Mouse (Mus musculus): Measurements from ENCODE around the gene Fcrl1. TPM values are rescaled to one million over a fixed set of nuclear protein-coding genes. Genes with fewer than 3 reads are reported as not detected.

Gene Fcrl1
- polyA plus RNA-seq, 1 experiment from 2014 or later, result 0.25 TPM

- H3K27ac ChIP-seq (ENCODE audit: low read depth, low read length), result no peak overlapping the region
- H3K36me3 ChIP-seq (ENCODE audit: control insufficient read depth, insufficient read depth), result no peaks in the 10 kb centered on the region
- H3K27me3 ChIP-seq (replicated peaks; ENCODE audit: control insufficient read depth, insufficient read depth, low read length), result no peaks in the 10 kb centered on the region
- no peak overlapping the region for H3K4me2 ChIP-seq (replicated peaks; ENCODE audit: low read depth)
- 43% methylated on average over 7 of the region's 7 CpGs for WGBS
- TF ChIP-seq CTCF (IDR thresholded peaks at IDR 0.05; ENCODE audit: low read depth), result no peak
- ATAC-seq, result no peak
- no peak overlapping the region for H3K4me3 ChIP-seq (ENCODE audit: low read depth, low read length)
- no peaks in the 10 kb centered on the region for H3K9me3 ChIP-seq (ENCODE audit: control insufficient read depth)
- H3K9ac ChIP-seq (ENCODE audit: low read depth, low read length), result no peak overlapping the region
- no peaks in the 10 kb centered on the region for H3K4me1 ChIP-seq (replicated peaks; ENCODE audit: control insufficient read depth, insufficient read depth, low read length)
These were observed 5.9 kb downstream of the Fcrl1 start for GRCm38 (mm10) chr3:87381806-87382712.

DNA sequence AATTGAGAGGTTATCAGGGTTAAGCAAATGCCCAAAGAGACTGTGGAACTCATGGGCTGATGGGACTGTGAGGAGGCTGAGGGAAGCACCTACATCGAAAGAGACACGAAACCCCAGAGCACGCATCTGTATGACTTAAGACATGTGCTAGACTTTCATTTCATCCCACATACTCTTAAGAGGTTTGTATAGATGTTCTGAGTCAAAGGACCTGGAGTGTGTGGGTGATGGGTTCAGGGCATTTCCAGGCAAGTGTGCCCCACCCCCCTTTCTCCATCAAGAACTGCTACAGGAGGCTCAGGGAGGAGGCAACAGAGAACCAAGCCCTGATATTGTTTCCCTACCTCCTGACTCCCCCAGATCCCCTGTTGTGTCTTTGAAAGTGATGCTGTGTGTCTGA lies 7.1 kb downstream of the Fcrl1 start:
- Histone ChIP-seq H3K9ac (ENCODE audit: low read depth, low read length) (no peak overlapping the region), H3K27me3 (replicated peaks; ENCODE audit: control insufficient read depth, insufficient read depth, low read length) (no peaks in the 10 kb centered on the region), H3K4me3 (ENCODE audit: low read depth, low read length) (no peak overlapping the region), H3K4me1 (replicated peaks; ENCODE audit: control insufficient read depth, insufficient read depth, low read length) (no peaks in the 10 kb centered on the region), H3K27ac (ENCODE audit: low read depth, low read length) (no peak overlapping the region), H3K9me3 (ENCODE audit: control insufficient read depth) (no peaks in the 10 kb centered on the region), H3K36me3 (ENCODE audit: control insufficient read depth, insufficient read depth) (no peaks in the 10 kb centered on the region), H3K4me2 (replicated peaks; ENCODE audit: low read depth) (no peak overlapping the region)
- no peak for TF ChIP-seq CTCF (IDR thresholded peaks at IDR 0.05; ENCODE audit: low read depth)
- ATAC-seq, result no peak
- 87% methylated on average over 3 of the region's 3 CpGs for WGBS

- H3K4me2 ChIP-seq (replicated peaks; ENCODE audit: low read depth), result no peak overlapping the region
- H3K9me3 ChIP-seq (ENCODE audit: control insufficient read depth), result no peaks in the 10 kb centered on the region
- H3K27ac ChIP-seq (ENCODE audit: low read depth, low read length), result no peak overlapping the region
- H3K9ac ChIP-seq (ENCODE audit: low read depth, low read length), result no peak overlapping the region
- no peak overlapping the region for H3K4me3 ChIP-seq (ENCODE audit: low read depth, low read length)
- no peak for TF ChIP-seq CTCF (IDR thresholded peaks at IDR 0.05; ENCODE audit: low read depth)
- no peaks in the 10 kb centered on the region for H3K36me3 ChIP-seq (ENCODE audit: control insufficient read depth, insufficient read depth)
- H3K4me1 ChIP-seq (replicated peaks; ENCODE audit: control insufficient read depth, insufficient read depth, low read length), result no peaks in the 10 kb centered on the region
- no peaks in the 10 kb centered on the region for H3K27me3 ChIP-seq (replicated peaks; ENCODE audit: control insufficient read depth, insufficient read depth, low read length)
- ATAC-seq, result no peak
- WGBS, result 86% methylated on average over 9 of the region's 9 CpGs
These were observed 8.9 kb downstream of the Fcrl1 start for GRCm38 (mm10) chr3:87385105-87385504.

GRCm38 (mm10) chr3:87390935-87391334 lies 14.7 kb downstream of the Fcrl1 start:
- 66% methylated on average over 1 of the region's 1 CpGs for WGBS
- no peak for ATAC-seq

DNA sequence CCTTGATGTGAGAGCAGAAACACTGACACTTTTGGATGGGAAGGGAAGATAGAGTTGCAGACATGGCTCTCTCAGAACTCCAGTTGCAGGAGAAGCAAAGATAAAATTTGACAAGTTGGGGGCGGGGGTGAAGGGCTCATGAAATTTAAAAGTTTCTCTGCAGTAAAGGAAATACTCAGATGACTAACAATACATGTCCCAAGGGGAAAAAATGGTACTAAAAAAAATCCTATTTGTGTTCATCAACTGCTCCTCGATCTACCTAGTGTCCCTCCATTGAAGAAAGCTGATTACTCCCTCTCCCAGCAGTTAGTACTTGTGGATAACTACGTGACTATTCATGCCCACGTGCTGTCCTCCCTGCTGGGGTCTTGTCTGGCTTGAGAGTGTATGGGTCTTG lies 22.6 kb downstream of the Fcrl1 start:
- H3K9me3 ChIP-seq (ENCODE audit: control insufficient read depth), result no peaks in the 10 kb centered on the region
- no peak overlapping the region for H3K9ac ChIP-seq (ENCODE audit: low read depth, low read length)
- H3K36me3 ChIP-seq (ENCODE audit: control insufficient read depth, insufficient read depth), result no peaks in the 10 kb centered on the region
- H3K27me3 ChIP-seq (replicated peaks; ENCODE audit: control insufficient read depth, insufficient read depth, low read length), result no peaks in the 10 kb centered on the region
- no peaks in the 10 kb centered on the region for H3K4me1 ChIP-seq (replicated peaks; ENCODE audit: control insufficient read depth, insufficient read depth, low read length)
- TF ChIP-seq CTCF (IDR thresholded peaks at IDR 0.05; ENCODE audit: low read depth), result no peak
- H3K27ac ChIP-seq (ENCODE audit: low read depth, low read length), result no peak overlapping the region
- no peak overlapping the region for H3K4me2 ChIP-seq (replicated peaks; ENCODE audit: low read depth)
- whole genome bisulfite sequencing, result 67% methylated on average over 4 of the region's 4 CpGs
- ATAC-seq, result no peak
- no peak overlapping the region for H3K4me3 ChIP-seq (ENCODE audit: low read depth, low read length)

More at GRCm38 (mm10) chr3:87390935-87391334, 14.7 kb downstream of the Fcrl1 start:
- H3K9ac ChIP-seq (ENCODE audit: low read depth, low read length), result no peak overlapping the region
- no peaks in the 10 kb centered on the region for H3K9me3 ChIP-seq (ENCODE audit: control insufficient read depth)
- H3K27me3 ChIP-seq (replicated peaks; ENCODE audit: control insufficient read depth, insufficient read depth, low read length), result no peaks in the 10 kb centered on the region
- no peak overlapping the region for H3K4me3 ChIP-seq (ENCODE audit: low read depth, low read length)
- H3K4me2 ChIP-seq (replicated peaks; ENCODE audit: low read depth), result no peak overlapping the region
- no peak for TF ChIP-seq CTCF (IDR thresholded peaks at IDR 0.05; ENCODE audit: low read depth)
- no peaks in the 10 kb centered on the region for H3K36me3 ChIP-seq (ENCODE audit: control insufficient read depth, insufficient read depth)
- H3K4me1 ChIP-seq (replicated peaks; ENCODE audit: control insufficient read depth, insufficient read depth, low read length), result no peaks in the 10 kb centered on the region
- no peak overlapping the region for H3K27ac ChIP-seq (ENCODE audit: low read depth, low read length)

- no peak for TF ChIP-seq CTCF (IDR thresholded peaks at IDR 0.05; ENCODE audit: low read depth)
- no peak overlapping the region for H3K27ac ChIP-seq (ENCODE audit: low read depth, low read length)
- no peaks in the 10 kb centered on the region for H3K9me3 ChIP-seq (ENCODE audit: control insufficient read depth)
- no peaks in the 10 kb centered on the region for H3K36me3 ChIP-seq (ENCODE audit: control insufficient read depth, insufficient read depth)
- H3K27me3 ChIP-seq (replicated peaks; ENCODE audit: control insufficient read depth, insufficient read depth, low read length), result no peaks in the 10 kb centered on the region
- no peak for ATAC-seq
- H3K4me1 ChIP-seq (replicated peaks; ENCODE audit: control insufficient read depth, insufficient read depth, low read length), result no peaks in the 10 kb centered on the region
- WGBS, result 83% methylated on average over 4 of the region's 4 CpGs
- H3K4me3 ChIP-seq (ENCODE audit: low read depth, low read length), result no peak overlapping the region
- H3K9ac ChIP-seq (ENCODE audit: low read depth, low read length), result no peak overlapping the region
- no peak overlapping the region for H3K4me2 ChIP-seq (replicated peaks; ENCODE audit: low read depth)
These were observed 23.7 kb downstream of the Fcrl1 start for GRCm38 (mm10) chr3:87399906-87400305.

Data from intestine, postnatal 0 days (tissue).